Mouse (Mus musculus) MEL-GATA-1-ER (cell line): ENCODE data around the gene Spry1.
"Not testable (repeated sequence)": the region's sequence is repeated elsewhere in the genome, so short reads cannot be mapped to it uniquely, and the experiment has no call there.

Experiments
- DNase-seq: peaks from one replicate; pipeline ENCODE4 v3.0.0-alpha.2; 2012; ENCODE audit warnings: low read depth; ENCODE audit errors: extremely low read depth

Spry1 gene

GRCm38 (mm10) chr3:37639690-37640089 lies at the start of gene Spry1:
Gene Spry1 (plus strand): TSS chr3:37639947.
- no peak for DNase-seq

- DNase-seq: no peak
These were observed 44.0 kb upstream of the Spry1 start for GRCm38 (mm10) chr3:37595721-37596120.

- DNase-seq: no peak
These were observed 43.2 kb upstream of the Spry1 start for GRCm38 (mm10) chr3:37596519-37596918.

GRCm38 (mm10) chr3:37597200-37597599 lies 42.5 kb upstream of the Spry1 start:
- no peak for DNase-seq

GRCm38 (mm10) chr3:37599641-37600040 lies 40.1 kb upstream of the Spry1 start:
- DNase-seq: not testable (repeated sequence)

GRCm38 (mm10) chr3:37602356-37602755 lies 37.4 kb upstream of the Spry1 start:
- no peak for DNase-seq

GRCm38 (mm10) chr3:37602890-37603289 lies 36.9 kb upstream of the Spry1 start:
- no peak for DNase-seq

- DNase-seq: no peak
These were observed 36.2 kb upstream of the Spry1 start for GRCm38 (mm10) chr3:37603541-37603940.

GRCm38 (mm10) chr3:37604976-37605875 lies 34.5 kb upstream of the Spry1 start:
- DNase-seq: no peak

- no peak for DNase-seq
These were observed 33.9 kb upstream of the Spry1 start for GRCm38 (mm10) chr3:37605876-37606238.

GRCm38 (mm10) chr3:37608926-37609325 lies 30.8 kb upstream of the Spry1 start:
- DNase-seq: peak; percentile 14

GRCm38 (mm10) chr3:37610670-37611069 lies 29.1 kb upstream of the Spry1 start:
- no peak for DNase-seq

- DNase-seq: no peak
These were observed 26.0 kb upstream of the Spry1 start for GRCm38 (mm10) chr3:37613722-37614121.

- no peak for DNase-seq
These were observed 24.7 kb upstream of the Spry1 start for GRCm38 (mm10) chr3:37614878-37615650.

- DNase-seq: no peak
These were observed 22.9 kb upstream of the Spry1 start for GRCm38 (mm10) chr3:37616586-37617547.

- no peak for DNase-seq
These were observed 7.5 kb upstream of the Spry1 start for GRCm38 (mm10) chr3:37632246-37632645.

GRCm38 (mm10) chr3:37632751-37633150 lies 7.0 kb upstream of the Spry1 start:
- DNase-seq: no peak

- no peak for DNase-seq
These were observed 5.1 kb upstream of the Spry1 start for GRCm38 (mm10) chr3:37634648-37635047.

GRCm38 (mm10) chr3:37636921-37637320 lies 2.8 kb upstream of the Spry1 start:
- DNase-seq: no peak

GRCm38 (mm10) chr3:37640162-37640721 lies 495 bp downstream of the Spry1 start:
- no peak for DNase-seq

- no peak for DNase-seq
These were observed 1.1 kb downstream of the Spry1 start for GRCm38 (mm10) chr3:37640810-37641209.
